Mouse (Mus musculus) inflammation-experienced regulatory T-cells, adult 6 months (primary cell): Measurements from ENCODE around the gene Slc51a. TPM values are rescaled to one million over a fixed set of nuclear protein-coding genes. Genes with fewer than 3 reads are reported as not detected.

Experiments
- ATAC-seq: one replicate; pipeline ENCODE4 v1.8.0; 2017
- polyA plus RNA-seq, 3 experiments: library from polyadenylated mRNA; unstranded; fragments of 100-300 nt; shearing (Covaris generic); gene quantifications; one replicate each; pipeline ENCODE4 v1.2.1; 2017

Gene Slc51a
- polyA plus RNA-seq, 3 experiments from 2014 or later, result not detected

DNA sequence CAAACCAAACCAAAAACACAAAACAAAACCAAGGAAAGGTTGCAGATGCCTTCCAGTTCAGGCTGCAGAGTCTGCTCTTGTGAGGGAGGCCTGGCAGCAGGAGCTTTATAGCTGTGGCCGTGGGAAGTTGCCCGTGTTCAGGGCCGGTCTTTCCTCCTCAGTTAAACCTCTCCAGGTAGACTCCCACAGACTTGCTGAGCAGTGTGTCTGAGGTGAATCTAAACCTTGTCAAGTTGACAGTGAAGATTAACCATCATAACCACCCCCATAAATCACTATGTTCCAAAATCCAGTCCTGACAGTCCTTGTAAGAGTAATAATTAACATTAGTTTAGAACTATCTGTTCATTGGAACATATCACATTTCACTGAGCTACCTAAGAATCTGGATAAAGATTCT is 60.2 kb downstream of the Slc51a start:
- no peak for ATAC-seq

Other genes starting within 250 kb of the Slc51a start
- gene Fbxo45, start 240.7 kb downstream of the Slc51a start, polyA plus RNA-seq, result 1 to 10 TPM; 5.1 to 5.7 (median 5.5) TPM
- gene Wdr53, start 240.7 kb downstream of the Slc51a start, polyA plus RNA-seq, result 10 to 100 TPM; 16.3 to 19.8 (median 16.7) TPM
- gene Smco1, start 216.4 kb downstream of the Slc51a start, polyA plus RNA-seq, result not detected
- gene Rnf168, start 210.4 kb downstream of the Slc51a start, polyA plus RNA-seq, result 10 to 100 TPM in 2 of 3 experiments, 1 to 10 TPM in 1; 7.9 to 11.2 (median 10.6) TPM
- gene Ubxn7, start 155.6 kb downstream of the Slc51a start, polyA plus RNA-seq, result 10 to 100 TPM; 10.3 to 21.6 (median 16.3) TPM
- not detected for gene Tm4sf19, start 87.4 kb downstream of the Slc51a start, polyA plus RNA-seq
- 10 to 100 TPM in 1 of 3 experiments, 1 to 10 TPM in 2; 2.4 to 10.6 (median 4.3) TPM for gene Tctex1d2, start 68.2 kb downstream of the Slc51a start, polyA plus RNA-seq
- gene Pcyt1a, start 57.0 kb downstream of the Slc51a start, polyA plus RNA-seq, result 1 to 10 TPM; 6.0 to 9.3 (median 6.5) TPM
- gene Zdhhc19, start 8.4 kb upstream of the Slc51a start, polyA plus RNA-seq, result under 1 TPM in 1 of 3 experiments, not detected in 2; 0.32 TPM
- 10 to 100 TPM; 15.9 to 22.7 (median 17.9) TPM for gene Tfrc, start 121.0 kb upstream of the Slc51a start, polyA plus RNA-seq
- 10 to 100 TPM in 1 of 3 experiments, 1 to 10 TPM in 2; 7.2 to 10.1 (median 8.6) TPM for gene Tnk2, start 156.0 kb upstream of the Slc51a start, polyA plus RNA-seq
- under 1 TPM in 1 of 3 experiments, not detected in 2; 0.05 TPM for gene Muc4, start 248.0 kb upstream of the Slc51a start, polyA plus RNA-seq